In genomic region chr3:126016166-126016565, GRCm38 (mm10) we compare ENCODE assay signal across 26 mouse cellular contexts.
"Had no signal": no experiment of that assay in that cellular context is flagged by ENCODE, and none has a peak within 500 bp of the region (broad histone marks: within the 10 kb centered on the region; RNA-seq: fewer than 3 reads in every experiment).

No protein-coding gene starts in this region.

- H3K4me2 ChIP-seq: embryonic facial prominence, embryonic 12.5 days; embryonic facial prominence, embryonic 13.5 days; embryonic facial prominence, embryonic 15.5 days; forebrain, embryonic 12.5 days; forebrain, embryonic 13.5 days; forebrain, embryonic 15.5 days had no signal

- H3K27me3 ChIP-seq: embryonic facial prominence, embryonic 12.5 days; embryonic facial prominence, embryonic 13.5 days; embryonic facial prominence, embryonic 15.5 days; forebrain, embryonic 12.5 days; forebrain, embryonic 13.5 days; forebrain, embryonic 15.5 days had no signal

- H3K36me3 ChIP-seq: embryonic facial prominence, embryonic 12.5 days; embryonic facial prominence, embryonic 13.5 days; embryonic facial prominence, embryonic 15.5 days; forebrain, embryonic 10.5 days; forebrain, embryonic 12.5 days; forebrain, embryonic 15.5 days; heart, embryonic 10.5 days had no signal

- H3K9me3 ChIP-seq: embryonic facial prominence, embryonic 12.5 days; embryonic facial prominence, embryonic 13.5 days; embryonic facial prominence, embryonic 15.5 days; forebrain, embryonic 10.5 days; forebrain, embryonic 12.5 days; forebrain, embryonic 13.5 days; forebrain, embryonic 15.5 days; heart, embryonic 10.5 days had no signal

- H3K27ac ChIP-seq: embryonic facial prominence, embryonic 12.5 days; embryonic facial prominence, embryonic 13.5 days; embryonic facial prominence, embryonic 15.5 days; forebrain, embryonic 10.5 days; forebrain, embryonic 12.5 days; forebrain, embryonic 13.5 days; forebrain, embryonic 15.5 days; gastrocnemius, adult 2 months; heart, adult 2 months; heart, embryonic 10.5 days had no signal

- DNase-seq: cerebellum, adult 9-11 months; cerebellum, postnatal 10 days; cerebellum, postnatal 14 days; cerebellum, postnatal 25 days; cerebellum, postnatal 36 days; embryo, embryonic 11 days; forebrain, postnatal 0 days; gastrocnemius, adult 2 months; gastrocnemius, postnatal 10 days; gastrocnemius, postnatal 14 days; gastrocnemius, postnatal 25 days; gastrocnemius, postnatal 36 days; heart, adult 11 months; heart, adult 18-20 months; heart, adult 2 months had no signal

- H3K4me3 ChIP-seq: embryonic facial prominence, embryonic 12.5 days; embryonic facial prominence, embryonic 13.5 days; embryonic facial prominence, embryonic 15.5 days; erythroblast, embryonic 14.5 days; forebrain, embryonic 10.5 days; forebrain, embryonic 12.5 days; forebrain, embryonic 13.5 days; forebrain, embryonic 15.5 days; gastrocnemius, adult 2 months; heart, adult 2 months; heart, embryonic 10.5 days had no signal

- H3K9ac ChIP-seq: embryonic facial prominence, embryonic 12.5 days; embryonic facial prominence, embryonic 13.5 days; embryonic facial prominence, embryonic 15.5 days; forebrain, embryonic 12.5 days; forebrain, embryonic 13.5 days; forebrain, embryonic 15.5 days; forebrain, postnatal 0 days had no signal

- ATAC-seq: forebrain, embryonic 13.5 days; forebrain, embryonic 14.5 days; forebrain, embryonic 15.5 days; forebrain, embryonic 16.5 days; forebrain, postnatal 0 days had no signal

- H3K4me1 ChIP-seq: embryonic facial prominence, embryonic 12.5 days; embryonic facial prominence, embryonic 13.5 days; embryonic facial prominence, embryonic 15.5 days; forebrain, embryonic 10.5 days; forebrain, embryonic 12.5 days; forebrain, embryonic 13.5 days; forebrain, embryonic 15.5 days; heart, embryonic 10.5 days had no signal
